Mouse (Mus musculus) midbrain, embryonic 16.5 days (tissue): Measurements from ENCODE around the gene Gm10447. TPM values are rescaled to one million over a fixed set of nuclear protein-coding genes. Genes with fewer than 3 reads are reported as not detected.

Experiments used
- ATAC-seq: fragments of 200-750 bp; cut with Nextera tagmentation; 2 replicates; pipeline ENCODE4 v1.8.0; 2017; ENCODE audit warnings: moderate TSS enrichment
- H3K27ac ChIP-seq: fragments of 300-500 bp; sonication (generic); 2 replicates; pipeline ENCODE4 v1.5.1; 2014; ENCODE audit warnings: mild to moderate bottlenecking, low read length, mixed read lengths
- H3K27me3 ChIP-seq: fragments of 300-500 bp; sonication (generic); 2 replicates; pipeline ENCODE4 v1.6.1; 2014; ENCODE audit warnings: low read depth, low read length, mixed read lengths; ENCODE audit not compliant: control insufficient read depth, insufficient read depth
- H3K36me3 ChIP-seq: fragments of 300-500 bp; sonication (generic); 2 replicates; pipeline ENCODE4 v1.6.1; 2014; ENCODE audit warnings: mild to moderate bottlenecking, low read length, moderate library complexity, mixed read lengths; ENCODE audit not compliant: control insufficient read depth, insufficient read depth
- H3K4me1 ChIP-seq: fragments of 300-500 bp; sonication (generic); 2 replicates; pipeline ENCODE4 v1.6.1; 2014; ENCODE audit warnings: mild to moderate bottlenecking, low read length, mixed read lengths; ENCODE audit not compliant: control insufficient read depth, insufficient read depth
- H3K4me2 ChIP-seq: fragments of 300-500 bp; sonication (generic); 2 replicates; pipeline ENCODE4 v1.6.1; 2014; ENCODE audit warnings: mild to moderate bottlenecking, low read length, mixed read lengths
- H3K4me3 ChIP-seq: fragments of 300-500 bp; sonication (generic); 2 replicates; pipeline ENCODE4 v1.5.1; 2014; ENCODE audit warnings: low read depth, mild to moderate bottlenecking, low read length, moderate library complexity, mixed read lengths
- H3K9ac ChIP-seq: fragments of 300-500 bp; sonication (generic); 2 replicates; pipeline ENCODE4 v1.6.1; 2014; ENCODE audit warnings: low read depth, low read length, mixed read lengths
- H3K9me3 ChIP-seq: fragments of 300-500 bp; sonication (generic); replicated peaks from 2 replicates; pipeline ENCODE4 v1.6.1; 2014; ENCODE audit warnings: mild to moderate bottlenecking, low read length, mixed read lengths; ENCODE audit not compliant: control insufficient read depth, poor library complexity, severe bottlenecking
- WGBS: fragments of 180-500 bp; shearing (Covaris S2); extraction: QIAGEN DNeasy Blood & Tissue Kit; methylation state at CpG from one replicate; pipeline ENCODE4 v1.1.7; 2014; 5-methylcytosine and 5-hydroxymethylcytosine counted together
- polyA plus RNA-seq: library from polyadenylated mRNA; unstranded; fragments of >200 nt; fragmentation: Nextera tagmentation; extraction: Ambion mirVana; gene quantifications from 2 replicates; pipeline ENCODE4 v1.2.1, GENCODE M21; 2015

The Gm10447 gene
- 0.10 TPM in 1 of 2 replicates, not detected in the other for polyA plus RNA-seq

DNA sequence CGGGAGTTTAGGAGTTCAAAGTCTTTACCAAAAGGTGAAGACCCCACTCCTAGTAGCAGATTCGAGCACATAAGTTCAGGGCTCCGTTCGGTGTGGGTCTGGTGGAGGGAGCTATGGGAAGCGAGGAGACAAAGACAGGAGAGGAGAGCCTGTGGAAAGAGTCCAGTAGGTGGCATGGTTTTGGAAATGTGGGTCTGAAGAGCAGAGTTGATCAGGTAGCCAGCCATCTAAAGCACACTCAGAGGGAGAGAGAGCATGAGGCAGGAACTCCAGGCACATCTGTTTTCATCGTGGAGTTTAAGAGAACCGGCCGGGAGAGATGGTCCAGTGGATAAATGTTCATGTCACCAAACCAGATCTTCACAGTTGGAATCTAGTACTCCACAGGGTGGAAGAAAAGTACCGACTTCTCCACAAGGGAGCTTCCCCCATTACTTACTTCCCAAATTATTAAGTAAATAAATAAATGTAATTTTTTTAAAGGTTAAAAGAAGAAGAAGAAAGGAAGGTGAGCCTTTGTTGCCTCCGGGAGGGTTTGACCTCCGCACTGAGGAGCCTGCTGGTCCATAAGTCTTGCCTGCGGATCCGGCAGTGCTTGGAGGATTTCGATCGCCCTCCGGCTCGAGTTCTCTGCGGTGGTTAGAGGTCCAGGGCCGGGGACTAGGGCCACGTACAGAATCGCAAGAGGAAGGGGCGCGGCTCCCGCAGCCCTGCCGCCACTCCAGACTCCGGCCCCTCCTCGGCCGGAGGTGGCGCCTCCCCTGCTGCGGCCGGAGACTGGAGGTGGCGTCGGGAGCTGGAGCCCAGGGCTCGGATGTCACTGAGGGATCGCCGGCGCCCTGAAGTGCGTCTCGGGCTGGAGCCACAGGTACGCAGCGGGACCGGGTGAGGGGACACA is at the start of gene Gm10447, which contains the start of gene Shroom1:
Gene Gm10447 (minus strand): TSS at position 637 of the 898 bp plus-strand sequence.
Gene Shroom1 (plus strand): TSS at position 732 of the 898 bp plus-strand sequence.
- H3K4me1 ChIP-seq = peaks cover 4% of the 10 kb centered on the region
- peak within 1 kb of the TSS; percentile 48 for H3K4me3 ChIP-seq
- H3K4me2 ChIP-seq = peak within 1 kb of the TSS; percentile 81
- no peak within 1 kb of the TSS for H3K27ac ChIP-seq
- H3K9ac ChIP-seq = peak within 1 kb of the TSS; percentile 65
- H3K9me3 ChIP-seq = no peaks in the 10 kb centered on the region
- ATAC-seq = peak; percentile 72
- 4% methylated on average over 42 of the region's 42 CpGs for WGBS
- H3K36me3 ChIP-seq = no peaks in the 10 kb centered on the region
- H3K27me3 ChIP-seq = peaks cover 32% of the 10 kb centered on the region

DNA sequence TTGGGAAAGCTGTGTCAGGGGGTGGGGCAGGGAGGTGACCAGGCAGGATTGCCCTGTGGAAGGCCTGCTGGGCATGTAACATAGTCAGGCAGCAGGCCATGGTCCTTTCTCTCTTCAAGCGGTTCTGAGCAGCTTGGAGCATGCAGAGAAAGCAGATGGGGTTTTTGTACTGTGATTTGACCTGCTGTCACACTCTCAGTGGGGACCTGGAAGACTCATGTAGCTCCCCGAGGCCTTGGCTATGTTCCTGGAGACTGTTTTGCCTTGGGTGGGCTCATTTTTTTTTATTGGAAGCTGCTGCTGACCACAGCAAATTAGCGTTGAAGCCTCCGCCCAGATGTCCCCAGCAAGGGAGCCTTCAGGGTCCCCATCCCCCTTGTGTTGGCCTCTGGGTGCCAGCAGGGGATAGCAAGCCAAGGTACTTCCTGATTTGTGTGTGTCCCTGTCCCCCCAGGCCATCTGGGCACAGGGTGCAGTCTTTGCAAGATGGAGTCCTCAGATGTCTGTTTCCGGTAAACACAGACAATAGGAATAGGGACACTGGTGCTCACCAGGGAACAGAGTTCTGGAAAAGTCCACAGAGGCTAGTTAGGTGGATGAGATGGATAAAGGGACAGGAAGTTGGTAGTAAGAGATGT is 48.2 kb upstream of the Gm10447 start:
- no peak overlapping the region for H3K4me3 ChIP-seq
- no peaks in the 10 kb centered on the region for H3K36me3 ChIP-seq
- H3K4me2 ChIP-seq = no peak overlapping the region
- no peak overlapping the region for H3K9ac ChIP-seq
- no peaks in the 10 kb centered on the region for H3K4me1 ChIP-seq
- no peak overlapping the region for H3K27ac ChIP-seq
- no peaks in the 10 kb centered on the region for H3K9me3 ChIP-seq
- no peaks in the 10 kb centered on the region for H3K27me3 ChIP-seq
- ATAC-seq = no peak
- WGBS = 56% methylated on average over 5 of the region's 5 CpGs

DNA sequence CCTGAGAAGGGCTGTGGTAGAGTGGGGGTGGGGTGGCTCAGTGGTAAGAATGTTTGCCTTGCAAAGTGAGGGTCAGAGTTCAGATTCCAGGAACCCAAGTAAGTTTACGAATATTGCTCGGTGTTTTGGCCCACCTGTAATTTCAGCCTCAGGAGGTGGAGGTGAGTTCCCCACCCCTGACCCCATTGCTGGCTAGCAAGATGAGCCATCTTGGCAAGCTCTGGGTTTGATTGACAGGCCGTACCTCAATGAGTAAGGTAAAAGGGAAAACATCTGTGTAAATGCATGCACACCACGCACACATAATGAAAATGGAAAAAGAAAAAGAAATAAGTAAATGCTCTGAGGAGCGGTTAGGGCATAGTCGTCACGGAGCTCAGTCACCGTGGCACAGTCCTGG is 47.5 kb upstream of the Gm10447 start:
- Histone ChIP-seq H3K9ac (no peak overlapping the region), H3K4me1 (no peaks in the 10 kb centered on the region), H3K27me3 (no peaks in the 10 kb centered on the region), H3K27ac (no peak overlapping the region), H3K4me3 (no peak overlapping the region), H3K4me2 (no peak overlapping the region), H3K9me3 (no peaks in the 10 kb centered on the region), H3K36me3 (no peaks in the 10 kb centered on the region)
- WGBS = 93% methylated on average over 8 of the region's 8 CpGs
- ATAC-seq = no peak

DNA sequence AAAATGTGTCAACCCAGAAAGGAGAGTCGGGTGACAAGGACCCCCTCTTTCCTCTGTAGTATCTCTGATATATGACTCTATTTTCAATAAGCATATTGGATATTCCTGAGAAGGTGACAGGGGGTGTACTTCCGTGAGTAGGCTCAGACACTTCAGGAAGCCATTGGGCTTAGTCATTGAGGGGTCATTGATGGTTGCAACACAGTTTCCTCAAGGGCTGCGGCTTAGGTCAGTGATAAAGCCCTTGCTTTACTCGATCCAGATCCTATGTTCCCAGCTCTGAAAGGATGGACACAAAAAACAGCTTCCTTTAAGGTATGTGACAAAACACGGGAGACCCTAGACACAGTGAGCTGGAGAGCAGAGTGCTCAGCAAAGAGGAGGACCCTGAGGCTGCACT is 46.8 kb upstream of the Gm10447 start:
- no peaks in the 10 kb centered on the region for H3K4me1 ChIP-seq
- no peak overlapping the region for H3K4me3 ChIP-seq
- H3K4me2 ChIP-seq = no peak overlapping the region
- WGBS = 90% methylated on average over 5 of the region's 5 CpGs
- no peak overlapping the region for H3K27ac ChIP-seq
- no peaks in the 10 kb centered on the region for H3K9me3 ChIP-seq
- H3K27me3 ChIP-seq = no peaks in the 10 kb centered on the region
- H3K9ac ChIP-seq = no peak overlapping the region
- no peaks in the 10 kb centered on the region for H3K36me3 ChIP-seq
- ATAC-seq = no peak

DNA sequence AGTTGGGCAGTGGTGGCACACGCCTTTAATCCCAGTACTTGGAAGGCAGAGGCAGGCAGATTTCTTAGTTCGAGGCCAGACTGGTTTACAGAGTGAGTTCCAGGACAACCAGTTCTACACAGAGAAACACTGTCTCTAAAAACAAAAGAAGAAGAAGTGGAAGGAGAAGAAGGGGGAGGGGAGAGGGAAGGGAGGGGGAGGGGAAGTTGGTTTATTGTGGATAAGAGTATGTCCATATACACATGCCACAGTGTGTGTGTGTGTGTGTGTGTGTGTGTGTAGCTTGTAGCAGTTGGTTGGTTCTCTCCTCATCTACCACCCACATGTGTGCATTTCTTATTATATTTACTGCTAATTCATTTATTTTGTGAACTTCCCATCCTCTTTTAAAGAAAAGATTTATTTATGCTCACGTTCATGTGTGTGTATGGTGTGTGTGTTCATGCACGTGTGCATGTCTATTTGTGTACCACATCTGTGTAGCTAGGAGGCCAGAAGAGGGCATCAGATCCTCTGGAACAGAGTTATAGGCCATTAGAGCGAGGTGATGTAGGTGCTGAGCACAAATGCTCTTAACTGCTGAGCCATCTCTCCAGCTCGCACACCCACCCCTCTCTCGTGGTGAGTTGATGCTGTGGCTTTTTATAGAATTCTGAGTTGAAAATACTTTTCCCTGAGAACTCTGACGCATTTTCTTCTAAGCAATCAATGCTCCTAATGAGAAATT is 45.3 kb upstream of the Gm10447 start:
- H3K4me2 ChIP-seq = no peak overlapping the region
- no peak for ATAC-seq
- H3K27ac ChIP-seq = no peak overlapping the region
- no peak overlapping the region for H3K4me3 ChIP-seq
- no peak overlapping the region for H3K9ac ChIP-seq
- no peaks in the 10 kb centered on the region for H3K4me1 ChIP-seq
- no peaks in the 10 kb centered on the region for H3K36me3 ChIP-seq
- no peaks in the 10 kb centered on the region for H3K9me3 ChIP-seq
- WGBS = 83% methylated on average over 8 of the region's 8 CpGs
- no peaks in the 10 kb centered on the region for H3K27me3 ChIP-seq

DNA sequence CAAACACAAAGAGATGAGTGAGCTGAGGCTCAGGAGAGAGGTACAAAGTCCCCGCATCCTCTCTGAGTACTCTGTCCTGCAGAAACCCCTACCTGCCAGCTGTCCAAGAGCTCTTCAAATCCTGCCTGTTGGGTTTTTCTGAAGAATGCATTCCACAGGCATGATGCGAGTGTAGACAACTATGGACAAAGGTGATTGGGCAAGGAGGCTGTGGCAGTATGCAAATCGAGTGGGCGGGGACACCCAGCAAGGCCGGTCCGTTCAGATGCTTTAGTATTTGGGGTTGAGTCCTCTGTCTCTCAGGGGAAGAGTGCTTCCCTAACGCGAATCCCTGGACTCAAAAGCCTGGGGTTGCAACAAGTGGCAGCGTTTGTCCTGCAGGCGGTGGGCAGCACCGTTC is 43.7 kb upstream of the Gm10447 start:
- Histone ChIP-seq H3K4me3 (no peak overlapping the region), H3K9ac (no peak overlapping the region), H3K9me3 (no peaks in the 10 kb centered on the region), H3K4me1 (no peaks in the 10 kb centered on the region), H3K27ac (no peak overlapping the region), H3K4me2 (no peak overlapping the region), H3K27me3 (no peaks in the 10 kb centered on the region; the same call in 1 of the 2 replicates), H3K36me3 (no peaks in the 10 kb centered on the region)
- no peak for ATAC-seq
- WGBS = 9% methylated on average over 11 of the region's 11 CpGs

DNA sequence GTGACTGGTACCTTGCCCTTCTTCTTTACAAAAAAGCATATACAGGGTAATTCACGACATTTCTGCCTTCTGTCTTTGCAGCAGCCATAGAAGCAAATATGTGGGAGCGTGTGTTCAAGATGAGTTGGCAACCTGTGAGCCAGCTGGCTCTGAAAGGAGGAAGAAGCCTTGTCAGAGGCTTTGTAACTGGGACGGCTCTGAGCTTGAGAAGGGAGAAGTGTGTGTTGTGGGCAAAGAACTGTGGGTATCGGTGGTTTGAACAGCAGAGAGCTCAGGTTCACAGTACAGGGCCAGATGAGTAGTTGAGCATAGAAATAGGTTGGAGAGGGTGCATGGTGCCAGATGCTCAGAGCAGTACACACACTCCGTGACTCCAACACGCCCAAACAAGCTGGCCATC is 40.0 kb upstream of the Gm10447 start:
- ATAC-seq = no peak
- 82% methylated on average over 6 of the region's 6 CpGs for WGBS
- Histone ChIP-seq H3K27ac (no peak overlapping the region), H3K4me2 (no peak overlapping the region), H3K9me3 (no peaks in the 10 kb centered on the region), H3K4me3 (no peak overlapping the region), H3K27me3 (no peaks in the 10 kb centered on the region; the same call in 1 of the 2 replicates), H3K36me3 (no peaks in the 10 kb centered on the region), H3K9ac (no peak overlapping the region), H3K4me1 (no peaks in the 10 kb centered on the region)

DNA sequence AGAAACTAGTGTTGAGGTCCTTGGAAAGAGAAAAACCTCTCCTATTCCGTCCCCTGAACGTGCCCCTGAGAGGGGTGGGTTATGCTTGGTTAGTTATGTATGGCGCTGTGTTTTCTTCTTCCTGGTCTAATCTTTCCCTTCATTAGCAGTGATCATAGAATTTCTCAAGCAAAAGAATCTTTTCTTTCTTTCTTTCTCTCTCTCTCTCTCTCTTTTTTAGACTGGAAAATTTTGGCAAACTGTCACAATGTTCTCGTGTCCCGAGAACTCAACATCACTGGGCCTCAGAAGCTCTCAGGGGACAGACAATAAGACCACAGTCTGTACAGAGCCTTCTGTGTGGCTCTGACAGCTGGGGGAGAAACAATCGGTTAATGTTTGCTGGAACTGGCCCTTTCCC is 38.5 kb upstream of the Gm10447 start:
- H3K4me1 ChIP-seq = no peaks in the 10 kb centered on the region
- no peak overlapping the region for H3K9ac ChIP-seq
- H3K36me3 ChIP-seq = no peaks in the 10 kb centered on the region
- no peak overlapping the region for H3K4me2 ChIP-seq
- H3K27me3 ChIP-seq = no peaks in the 10 kb centered on the region; the same call in 1 of the 2 replicates
- no peak overlapping the region for H3K4me3 ChIP-seq
- H3K9me3 ChIP-seq = no peaks in the 10 kb centered on the region
- 21% methylated on average over 6 of the region's 6 CpGs for WGBS
- ATAC-seq = no peak
- no peak overlapping the region for H3K27ac ChIP-seq
